Mouse (Mus musculus): ENCODE results near the gene Npcd.

- TF ChIP-seq CTCF (IDR thresholded peaks at IDR 0.05; ENCODE audit: extremely low read depth, insufficient read depth, low read length), result no peak
- no peak for TF ChIP-seq POLR2A (IDR thresholded peaks at IDR 0.05; ENCODE audit: extremely low read depth, insufficient read depth, low read length)
Observed at GRCm38 (mm10) chr15:79878725-79879136, 44.7 kb upstream of the Npcd start.

Measured in cortical plate, adult 2 months (tissue).